Mouse (Mus musculus) liver, embryonic 14.5 days (tissue): ENCODE measurements at regions not wholly inside any gene's neighbourhood (a gene's known extent, or its start where the extent isn't known, plus 50 kb on each side); places are given as distances from the start of the nearest gene placed in this dataset.

Source experiments
- CTCF ChIP-seq: IDR thresholded peaks from 2 replicates; pipeline ENCODE4 v1.5.1; 2016; ENCODE audit warnings: antibody characterized with exemption, low read depth, control low read depth
- EP300 ChIP-seq: IDR thresholded peaks from 2 replicates; pipeline ENCODE4 v1.6.1; 2016; ENCODE audit warnings: antibody characterized with exemption, low read depth

GRCm38 (mm10) chr5:46073744-46074143 is 216.3 kb upstream of the Lcorl start:
- TF ChIP-seq CTCF (no peak), EP300 (no peak)
